Mouse (Mus musculus) heart, postnatal 0 days (tissue): ENCODE measurements around the gene Fbxl14. TPM values are rescaled to one million over a fixed set of nuclear protein-coding genes. Genes with fewer than 3 reads are reported as not detected.

ENCODE experiments used
- ATAC-seq: fragments of 200-750 bp; cut with Nextera tagmentation; 2 replicates; pipeline ENCODE4 v1.8.0; 2017; ENCODE audit warnings: low read depth, moderate number of reproducible peaks, moderate library complexity; ENCODE audit not compliant: insufficient read depth
- DNase-seq: peaks from one replicate; pipeline ENCODE4 v3.0.0-alpha.2; 2016; ENCODE audit warnings: low spot score
- H3K27ac ChIP-seq: fragments of 300-500 bp; sonication (generic); 2 replicates; pipeline ENCODE4 v1.5.1; 2014; ENCODE audit warnings: low read depth, mild to moderate bottlenecking
- H3K27me3 ChIP-seq: fragments of 300-500 bp; sonication (generic); 2 replicates; pipeline ENCODE4 v1.6.1; 2014; ENCODE audit warnings: low read length, mixed read lengths; ENCODE audit not compliant: control insufficient read depth, insufficient read depth
- H3K36me3 ChIP-seq: fragments of 300-500 bp; sonication (generic); replicated peaks from 2 replicates; pipeline ENCODE4 v1.6.1; 2014; ENCODE audit warnings: low read length, mixed read lengths; ENCODE audit not compliant: control insufficient read depth, insufficient read depth
- H3K4me1 ChIP-seq: fragments of 300-500 bp; sonication (generic); 2 replicates; pipeline ENCODE4 v1.6.1; 2014; ENCODE audit warnings: antibody characterized with exemption; ENCODE audit not compliant: control insufficient read depth, insufficient read depth
- H3K4me2 ChIP-seq: fragments of 300-500 bp; sonication (generic); 2 replicates; pipeline ENCODE4 v1.6.1; 2014; ENCODE audit warnings: low read depth, mild to moderate bottlenecking, low read length, moderate library complexity
- H3K4me3 ChIP-seq: fragments of 300-500 bp; sonication (generic); 2 replicates; pipeline ENCODE4 v1.5.1; 2014; ENCODE audit warnings: low read depth, low read length
- H3K9ac ChIP-seq: fragments of 300-500 bp; sonication (generic); replicated peaks from 2 replicates; pipeline ENCODE4 v1.6.1; 2014; ENCODE audit warnings: low read depth, low read length, mixed read lengths
- H3K9me3 ChIP-seq: fragments of 300-500 bp; sonication (generic); replicated peaks from 2 replicates; pipeline ENCODE4 v1.6.1; 2016; ENCODE audit warnings: low read length; ENCODE audit not compliant: control insufficient read depth
- CTCF ChIP-seq: IDR thresholded peaks from 2 replicates; pipeline ENCODE4 v1.5.1; 2016; ENCODE audit warnings: antibody characterized with exemption, control low read depth, low read depth
- EP300 ChIP-seq: IDR thresholded peaks from 2 replicates; pipeline ENCODE4 v1.6.1; 2016; ENCODE audit warnings: antibody characterized with exemption, low read depth
- WGBS: fragments of 180-500 bp; shearing (Covaris S2); extraction: QIAGEN DNeasy Blood & Tissue Kit; methylation state at CpG from one replicate; pipeline ENCODE4 v1.1.7; 2014; 5-methylcytosine and 5-hydroxymethylcytosine counted together
- polyA plus RNA-seq: library from polyadenylated mRNA; unstranded; fragments of >200 nt; fragmentation: Nextera tagmentation; extraction: Ambion mirVana; gene quantifications from 2 replicates; pipeline ENCODE4 v1.2.1, GENCODE M21; 2015
- total RNA-seq: library from RNA; depleted of rRNA; stranded (reverse); fragments of >200 nt; gene quantifications from 2 replicates; pipeline ENCODE4 v1.2.3, GENCODE M21; 2014; ENCODE audit warnings: low replicate concordance

The Fbxl14 gene
- total and polyA plus RNA-seq, 2 experiments from 2014 or later: 2.2 to 40.1 TPM

GRCm38 (mm10) chr6:119486381-119487084 lies 7.1 kb downstream of the Fbxl14 start:
- Histone ChIP-seq H3K36me3 (peaks cover 9% of the 10 kb centered on the region; the same call in 1 of the 2 replicates), H3K4me3 (no peak overlapping the region), H3K9ac (no peak overlapping the region), H3K4me1 (peaks cover 19% of the 10 kb centered on the region), H3K27me3 (no peaks in the 10 kb centered on the region), H3K9me3 (no peaks in the 10 kb centered on the region), H3K4me2 (no peak overlapping the region), H3K27ac (no peak overlapping the region)
- no peak for ATAC-seq
- no peak for DNase-seq
- 85% methylated on average over 12 of the region's 12 CpGs for WGBS
- TF ChIP-seq EP300 (no peak), CTCF (no peak)

GRCm38 (mm10) chr6:119487085-119487458 lies 7.6 kb downstream of the Fbxl14 start:
- no peak overlapping the region for H3K27ac ChIP-seq

GRCm38 (mm10) chr6:119487619-119488018 lies 8.2 kb downstream of the Fbxl14 start:
- no peaks in the 10 kb centered on the region for H3K27me3 ChIP-seq
- no peak for TF ChIP-seq EP300
- no peak for TF ChIP-seq CTCF
- peaks cover 9% of the 10 kb centered on the region; the same call in 1 of the 2 replicates for H3K36me3 ChIP-seq
- no peak overlapping the region for H3K4me3 ChIP-seq
- DNase-seq (no peak), ATAC-seq (no peak)
- no peak overlapping the region for H3K27ac ChIP-seq
- H3K9me3 ChIP-seq: no peaks in the 10 kb centered on the region
- 84% methylated on average over 9 of the region's 9 CpGs for WGBS
- H3K4me1 ChIP-seq: peaks cover 10% of the 10 kb centered on the region
- no peak overlapping the region for H3K4me2 ChIP-seq
- H3K9ac ChIP-seq: no peak overlapping the region

More at GRCm38 (mm10) chr6:119487085-119487458, 7.6 kb downstream of the Fbxl14 start:
- WGBS: 81% methylated on average over 7 of the region's 7 CpGs
- Histone ChIP-seq H3K4me2 (no peak overlapping the region), H3K36me3 (peaks cover 9% of the 10 kb centered on the region; the same call in 1 of the 2 replicates), H3K9ac (no peak overlapping the region), H3K4me3 (no peak overlapping the region), H3K27me3 (no peaks in the 10 kb centered on the region), H3K4me1 (peaks cover 14% of the 10 kb centered on the region), H3K9me3 (no peaks in the 10 kb centered on the region)
- no peak for ATAC-seq
- TF ChIP-seq CTCF (no peak), EP300 (no peak)
- no peak for DNase-seq

- ATAC-seq (no peak), DNase-seq (peak; percentile 50)
- Histone ChIP-seq H3K4me1 (peaks cover 9% of the 10 kb centered on the region; the same call in 1 of the 2 replicates), H3K9me3 (no peaks in the 10 kb centered on the region), H3K4me2 (peak overlapping the region; percentile 52), H3K4me3 (peak overlapping the region; percentile 4; the same call in 1 of the 2 replicates), H3K9ac (no peak overlapping the region), H3K27me3 (no peaks in the 10 kb centered on the region), H3K27ac (no peak overlapping the region), H3K36me3 (no peaks in the 10 kb centered on the region)
- WGBS: 12% methylated on average over 5 of the region's 5 CpGs
- TF ChIP-seq CTCF: peak; percentile 71
- TF ChIP-seq EP300: no peak
These were observed 10.3 kb downstream of the Fbxl14 start for GRCm38 (mm10) chr6:119489765-119490164.

GRCm38 (mm10) chr6:119490549-119490948 lies 11.1 kb downstream of the Fbxl14 start:
- Histone ChIP-seq H3K4me2 (peak overlapping the region; percentile 52), H3K4me1 (peaks cover 9% of the 10 kb centered on the region; the same call in 1 of the 2 replicates), H3K9ac (no peak overlapping the region), H3K9me3 (no peaks in the 10 kb centered on the region), H3K27me3 (no peaks in the 10 kb centered on the region), H3K36me3 (no peaks in the 10 kb centered on the region), H3K4me3 (peak overlapping the region; percentile 16; the same call in 1 of the 2 replicates), H3K27ac (no peak overlapping the region)
- TF ChIP-seq EP300 (no peak), CTCF (no peak)
- no peak for ATAC-seq
- 30% methylated on average over 11 of the region's 11 CpGs for WGBS
- DNase-seq: no peak

GRCm38 (mm10) chr6:119491006-119491405 lies 11.5 kb downstream of the Fbxl14 start:
- H3K4me2 ChIP-seq: peak overlapping the region; percentile 52
- H3K4me3 ChIP-seq: peak overlapping the region; percentile 16; the same call in 1 of the 2 replicates
- H3K27ac ChIP-seq: no peak overlapping the region
- 56% methylated on average over 11 of the region's 11 CpGs for WGBS
- no peak for TF ChIP-seq CTCF
- no peak for TF ChIP-seq EP300
- H3K27me3 ChIP-seq: no peaks in the 10 kb centered on the region
- H3K4me1 ChIP-seq: peaks cover 9% of the 10 kb centered on the region; the same call in 1 of the 2 replicates
- no peak for DNase-seq
- no peaks in the 10 kb centered on the region for H3K36me3 ChIP-seq
- no peaks in the 10 kb centered on the region for H3K9me3 ChIP-seq
- ATAC-seq: no peak
- H3K9ac ChIP-seq: no peak overlapping the region
